Mouse (Mus musculus): Measurements from ENCODE around the gene Zfp3.

The Zfp3 gene

DNA sequence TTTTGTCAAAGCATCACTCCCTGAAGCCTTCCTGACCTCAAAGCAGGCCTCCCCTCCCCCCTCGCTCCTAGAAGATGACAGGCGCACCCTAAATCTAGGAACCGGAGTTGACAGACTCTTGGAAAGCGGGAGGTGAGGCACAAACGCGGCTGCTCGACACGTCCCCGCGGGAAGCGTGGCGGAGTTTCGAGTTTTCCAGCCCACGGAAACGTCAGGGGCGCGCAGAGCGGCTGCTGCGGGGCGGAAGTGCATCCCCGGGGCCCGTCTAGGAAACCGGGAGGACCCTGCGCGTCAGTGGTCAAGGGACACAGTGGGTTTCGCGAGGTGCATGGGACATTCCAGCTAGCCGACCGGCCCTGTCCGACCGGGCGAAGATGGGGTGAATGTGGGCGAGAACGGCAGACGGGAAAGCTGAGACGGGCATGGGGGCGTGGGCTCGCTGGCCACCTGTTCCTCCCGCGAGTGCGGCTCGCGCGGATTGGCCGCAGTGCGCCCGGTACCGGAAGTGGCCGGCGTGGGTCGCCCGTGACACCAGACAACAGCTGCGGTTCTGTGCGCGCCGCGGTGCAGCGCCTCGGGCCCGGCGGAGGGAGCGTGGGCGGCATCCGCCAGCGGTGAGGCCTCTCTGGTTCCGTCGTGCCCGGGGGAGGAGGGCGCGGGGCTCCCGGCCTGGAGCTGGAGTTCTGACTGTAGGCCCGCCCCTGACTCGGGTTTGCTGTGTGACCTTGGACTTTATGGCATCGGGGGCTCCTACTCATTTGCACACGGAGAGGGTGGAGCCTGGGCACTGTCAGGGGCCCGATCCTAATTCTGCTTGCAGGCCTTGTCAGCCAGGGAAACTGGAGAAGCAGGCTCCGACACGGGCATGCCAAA is at the start of gene Zfp3:
Gene Zfp3 (plus strand): TSS at position 274 of the 873 bp plus-strand sequence.
- peak; percentile 90 to 96 for DNase-seq (ENCODE audit: inconsistent age in 2 of 2, low spot score in 1 of 2)

DNA sequence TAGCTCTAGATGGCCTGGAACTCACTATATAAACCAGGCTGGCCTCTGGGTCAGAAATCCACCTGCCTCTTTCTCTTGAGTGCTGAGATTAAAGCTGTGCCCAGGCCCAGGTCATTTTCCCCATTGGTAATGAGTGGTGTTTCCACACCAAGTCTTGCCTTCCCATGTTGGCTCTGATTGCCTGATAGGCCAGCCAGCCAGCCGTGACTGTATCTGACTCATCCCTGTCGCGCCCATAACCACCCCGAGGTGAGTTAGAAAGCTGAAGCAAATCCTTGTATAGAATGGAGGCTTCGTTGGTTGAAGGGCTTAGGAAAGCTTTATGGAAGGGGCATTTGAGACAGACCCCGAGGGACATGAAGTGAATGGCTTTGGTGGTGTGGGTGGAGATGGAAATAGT is 48.2 kb upstream of the Zfp3 start:
- DNase-seq (ENCODE audit: inconsistent age in 2 of 2, low spot score in 1 of 2) = peak; percentile 45 to 78

DNA sequence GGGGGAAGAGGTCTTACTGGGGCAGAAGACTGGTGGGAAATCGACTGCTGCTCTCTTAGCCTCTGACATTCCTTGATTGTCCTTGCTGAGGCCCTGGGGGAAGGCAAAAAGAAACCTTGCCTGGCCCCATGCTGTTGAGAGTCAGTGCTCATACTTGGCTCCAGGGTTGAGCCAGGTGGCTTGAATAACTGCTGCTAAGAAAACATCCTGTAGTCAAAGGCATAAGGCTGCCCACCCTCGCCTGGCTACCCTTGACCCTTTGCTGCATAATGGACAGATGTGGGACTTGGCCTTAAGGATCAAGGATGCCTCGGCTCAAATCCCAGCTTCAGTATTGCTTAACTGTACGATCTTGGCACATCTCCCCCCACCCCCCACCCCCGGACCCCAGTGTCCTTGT is 45.5 kb upstream of the Zfp3 start:
- peak; percentile 58 to 86 for DNase-seq (ENCODE audit: inconsistent age in 2 of 2, low spot score in 1 of 2)

DNA sequence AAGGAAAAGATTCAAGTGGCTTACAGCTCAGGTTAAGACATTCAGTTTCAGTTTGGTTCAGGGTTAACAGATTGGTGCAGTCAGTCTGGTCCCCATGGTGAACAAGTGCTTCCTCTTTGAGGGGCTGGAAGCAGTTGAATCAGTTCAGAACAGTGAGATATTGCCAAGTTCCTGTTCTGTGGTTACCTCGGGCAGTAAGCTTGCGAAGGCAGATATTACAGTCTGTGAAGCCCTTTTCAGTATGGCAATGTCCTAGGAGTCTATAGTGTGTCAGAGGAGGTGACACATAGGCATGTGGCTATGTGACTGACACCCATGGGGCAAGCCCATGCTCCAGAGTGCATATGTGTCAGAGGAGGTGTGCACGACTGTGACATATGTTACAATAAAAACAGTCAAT is 43.4 kb upstream of the Zfp3 start:
- no peak for DNase-seq (ENCODE audit: inconsistent age in 2 of 2, low spot score in 1 of 2)

DNA sequence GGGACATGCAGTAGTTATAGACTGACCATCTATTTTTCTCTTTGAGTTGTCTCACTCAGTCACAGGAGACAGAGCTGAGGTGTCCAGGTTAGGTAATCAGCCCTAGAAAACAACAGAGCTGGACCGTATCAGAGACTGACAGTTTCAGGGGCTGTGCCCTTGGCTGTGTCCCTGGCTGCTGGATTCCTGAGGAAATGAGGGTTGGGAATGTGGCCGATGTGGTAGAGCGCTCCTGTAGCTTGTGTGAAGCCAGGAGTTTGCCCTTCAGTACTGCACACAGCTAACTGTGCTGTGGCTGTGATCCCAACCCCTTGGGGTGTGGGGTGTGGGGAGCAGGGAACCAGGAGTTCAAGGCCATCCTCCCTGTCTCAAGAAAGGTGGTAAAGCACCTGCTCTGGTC is 42.9 kb upstream of the Zfp3 start:
- DNase-seq (ENCODE audit: inconsistent age in 2 of 2, low spot score in 1 of 2) = peak; percentile 63 to 87

DNA sequence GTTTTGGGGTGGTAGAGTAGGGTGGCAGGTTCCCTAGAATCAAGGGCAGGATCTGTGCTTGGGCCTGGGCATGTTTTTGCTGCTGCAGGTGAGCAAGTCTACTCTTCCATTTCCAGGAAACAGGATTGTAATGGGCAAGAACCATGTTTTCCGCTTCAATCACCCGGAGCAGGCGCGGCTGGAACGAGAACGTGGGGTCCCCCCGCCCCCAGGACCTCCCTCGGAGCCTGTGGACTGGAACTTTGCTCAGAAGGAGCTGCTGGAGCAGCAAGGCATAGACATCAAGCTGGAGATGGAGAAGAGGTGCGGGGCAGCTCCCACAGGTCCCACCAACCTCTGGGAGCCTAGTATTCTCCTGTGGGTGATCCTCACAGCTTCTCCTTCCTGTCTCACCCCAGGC is 39.3 kb upstream of the Zfp3 start:
- no peak for DNase-seq (ENCODE audit: inconsistent age in 2 of 2, low spot score in 1 of 2)

DNA sequence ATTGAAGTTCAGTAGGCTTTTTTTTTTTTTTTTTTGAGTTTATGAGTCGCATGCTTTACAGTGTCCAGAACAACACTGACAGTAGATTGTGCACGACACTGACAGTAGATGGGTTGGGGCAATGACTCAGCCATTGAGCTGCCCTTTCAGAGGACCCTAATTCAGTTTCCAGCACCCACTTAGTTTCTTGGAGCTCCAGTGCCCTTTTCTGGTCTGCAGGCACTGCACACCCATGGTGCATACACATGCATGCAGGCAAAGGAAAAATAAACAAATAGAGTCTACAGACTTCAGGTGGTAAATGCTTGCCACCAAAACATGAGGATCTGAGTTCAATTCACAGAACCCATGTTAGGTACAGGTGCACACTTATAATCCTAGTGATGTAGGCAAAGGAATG is 37.4 kb upstream of the Zfp3 start:
- no peak for DNase-seq (ENCODE audit: inconsistent age in 2 of 2, low spot score in 1 of 2)

DNA sequence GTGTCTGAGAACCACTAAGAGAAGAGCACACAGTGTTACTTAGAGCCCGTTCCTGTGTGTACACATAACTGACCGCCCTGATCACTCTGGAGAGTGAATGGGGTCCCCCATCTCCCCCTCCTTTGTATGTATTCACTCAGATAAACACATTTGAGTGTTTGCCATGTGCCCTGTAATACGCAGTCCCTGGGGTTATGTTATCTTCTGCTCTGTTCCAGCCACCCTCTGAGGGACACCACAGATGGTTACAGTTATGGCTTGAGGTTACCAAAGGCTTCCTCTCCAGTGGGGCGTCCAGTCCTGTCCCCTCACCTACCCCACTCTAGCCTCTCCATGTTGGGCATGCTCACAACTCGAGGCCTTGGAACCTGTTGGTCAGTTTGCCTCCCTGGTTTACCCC is 36.6 kb upstream of the Zfp3 start:
- DNase-seq (ENCODE audit: inconsistent age in 2 of 2, low spot score in 1 of 2) = no peak

DNA sequence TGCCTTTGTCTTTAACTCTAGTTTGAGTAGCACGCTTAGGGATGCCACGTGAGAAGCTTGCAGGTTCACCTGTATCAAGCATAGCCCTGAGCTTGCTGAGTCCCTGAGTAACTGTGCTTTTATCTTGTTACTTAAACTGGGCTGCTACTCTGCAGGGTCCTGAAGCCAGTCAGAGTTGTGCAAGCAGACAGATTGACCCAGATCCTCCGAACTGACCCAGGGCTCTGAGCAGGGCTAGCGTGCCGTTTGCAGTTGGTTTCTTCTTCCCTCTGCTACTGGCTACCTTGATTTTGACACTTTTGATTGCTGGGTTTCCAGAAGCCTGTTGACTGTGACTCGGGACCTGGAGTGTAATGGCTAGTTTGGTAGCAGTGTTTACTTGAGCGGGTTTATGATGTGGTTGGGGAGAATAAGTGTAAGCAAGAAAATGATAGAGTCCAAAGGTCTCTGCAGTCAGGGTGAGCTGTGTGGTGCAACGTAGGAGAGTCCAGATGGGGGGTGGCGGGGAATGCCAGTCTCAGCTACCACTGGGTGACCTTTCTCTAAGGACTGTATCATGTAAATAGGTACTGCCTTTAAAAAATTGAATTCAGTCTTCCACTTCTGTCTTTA is 33.5 kb upstream of the Zfp3 start:
- peak in 1 of 2 experiments; percentile 71 for DNase-seq (ENCODE audit: inconsistent age in 2 of 2, low spot score in 1 of 2)

DNA sequence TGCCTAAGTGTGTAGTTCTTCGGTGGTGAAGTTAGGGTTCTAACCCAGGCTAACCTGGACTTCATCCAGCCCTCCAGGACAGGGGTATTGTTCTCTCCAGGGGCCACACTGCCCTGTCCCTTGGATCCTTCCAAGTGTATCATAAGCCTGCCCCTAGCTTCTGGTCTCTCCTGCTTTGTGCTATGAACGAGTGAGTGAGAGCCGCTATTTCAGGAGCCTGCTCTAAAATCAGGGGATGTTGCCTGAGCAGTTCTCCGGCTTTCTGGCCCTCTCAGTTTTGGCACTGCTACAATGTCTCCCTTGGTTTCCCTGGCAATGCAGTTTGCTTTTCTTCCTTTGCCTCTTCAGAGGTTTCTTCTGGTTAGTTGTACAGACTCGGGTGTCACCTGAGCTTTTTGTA is 32.8 kb upstream of the Zfp3 start:
- DNase-seq (ENCODE audit: inconsistent age in 2 of 2, low spot score in 1 of 2) = no peak

DNA sequence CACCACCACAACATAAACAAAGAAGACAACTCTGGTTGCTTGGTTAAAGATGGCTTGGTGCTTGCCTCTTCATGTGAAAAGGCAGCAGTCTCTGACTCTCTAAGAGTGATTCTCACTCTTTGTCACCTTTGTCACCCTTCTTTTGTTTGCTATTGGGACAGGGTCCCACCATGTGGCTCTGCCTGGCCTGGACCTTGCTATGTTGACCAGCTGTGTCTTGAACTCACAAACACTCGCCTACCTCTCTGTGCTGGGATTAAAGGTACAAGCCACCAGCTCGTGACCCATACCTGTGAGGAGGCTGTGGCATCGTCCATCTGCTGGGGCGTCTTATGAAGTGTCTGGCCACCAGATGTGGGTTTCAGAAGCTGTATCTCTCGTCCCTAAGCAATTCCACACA is 30.8 kb upstream of the Zfp3 start:
- DNase-seq (ENCODE audit: inconsistent age in 2 of 2, low spot score in 1 of 2) = no peak

DNA sequence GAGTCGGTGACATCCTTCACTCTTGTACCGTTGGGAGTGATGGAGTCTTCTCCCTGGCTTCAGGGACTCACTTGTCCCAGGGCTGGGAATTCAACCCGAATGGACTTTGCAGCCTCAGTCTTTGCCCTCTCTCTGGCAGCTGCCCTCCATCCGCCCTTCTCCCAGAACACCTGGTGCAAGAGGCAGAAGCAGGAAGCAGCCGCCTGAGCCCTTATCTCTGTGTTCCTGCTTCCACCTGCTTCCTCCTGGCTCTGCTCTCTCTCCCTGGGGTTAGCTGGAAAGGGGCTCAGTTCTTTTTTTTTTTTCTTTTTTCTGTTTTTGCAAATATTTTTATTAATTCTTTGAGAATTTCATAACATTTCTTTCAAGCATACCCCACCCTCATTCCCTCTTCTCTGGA is 26.3 kb upstream of the Zfp3 start:
- no peak for DNase-seq (ENCODE audit: inconsistent age in 2 of 2, low spot score in 1 of 2)

DNA sequence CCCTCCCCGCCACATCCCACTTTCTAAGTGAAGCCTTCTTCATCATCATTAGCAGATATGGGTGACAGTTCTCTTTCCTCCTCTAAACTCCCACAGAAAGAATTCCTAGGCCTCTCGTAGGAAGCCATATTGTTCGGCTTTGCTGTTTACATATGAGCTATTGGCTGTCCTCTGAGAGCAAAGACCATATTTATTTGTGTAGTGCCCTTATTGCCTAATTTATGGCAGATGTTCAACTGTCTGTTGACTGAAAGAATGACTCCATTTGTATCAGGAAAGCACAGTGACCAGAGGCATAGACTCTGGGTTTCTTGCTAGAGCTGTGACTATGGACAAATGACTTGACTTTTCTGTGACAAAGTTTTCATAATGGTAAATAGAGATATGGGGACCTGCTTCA is 22.4 kb upstream of the Zfp3 start:
- DNase-seq (ENCODE audit: inconsistent age in 2 of 2, low spot score in 1 of 2) = no peak

DNA sequence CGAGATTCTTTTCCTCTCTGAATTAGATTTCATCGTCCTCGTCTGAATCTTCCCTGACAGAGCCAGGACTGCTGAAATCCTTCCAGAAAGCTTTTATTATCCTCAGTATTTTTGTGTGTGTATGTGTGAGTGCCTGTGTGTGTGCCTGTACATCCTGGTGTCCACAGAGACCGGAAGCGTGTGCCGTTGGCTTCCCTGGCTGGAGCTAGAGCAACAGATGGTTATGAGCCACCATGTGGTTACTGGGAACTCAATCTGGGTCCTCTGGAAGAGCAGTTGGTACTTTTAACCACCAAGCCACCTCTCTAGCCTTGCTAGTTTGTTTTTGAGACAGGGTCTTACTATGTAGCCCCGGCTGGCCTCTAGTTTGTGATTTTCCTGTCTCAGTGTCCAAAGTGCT is 21.9 kb upstream of the Zfp3 start:
- DNase-seq (ENCODE audit: inconsistent age in 2 of 2, low spot score in 1 of 2) = no peak

DNA sequence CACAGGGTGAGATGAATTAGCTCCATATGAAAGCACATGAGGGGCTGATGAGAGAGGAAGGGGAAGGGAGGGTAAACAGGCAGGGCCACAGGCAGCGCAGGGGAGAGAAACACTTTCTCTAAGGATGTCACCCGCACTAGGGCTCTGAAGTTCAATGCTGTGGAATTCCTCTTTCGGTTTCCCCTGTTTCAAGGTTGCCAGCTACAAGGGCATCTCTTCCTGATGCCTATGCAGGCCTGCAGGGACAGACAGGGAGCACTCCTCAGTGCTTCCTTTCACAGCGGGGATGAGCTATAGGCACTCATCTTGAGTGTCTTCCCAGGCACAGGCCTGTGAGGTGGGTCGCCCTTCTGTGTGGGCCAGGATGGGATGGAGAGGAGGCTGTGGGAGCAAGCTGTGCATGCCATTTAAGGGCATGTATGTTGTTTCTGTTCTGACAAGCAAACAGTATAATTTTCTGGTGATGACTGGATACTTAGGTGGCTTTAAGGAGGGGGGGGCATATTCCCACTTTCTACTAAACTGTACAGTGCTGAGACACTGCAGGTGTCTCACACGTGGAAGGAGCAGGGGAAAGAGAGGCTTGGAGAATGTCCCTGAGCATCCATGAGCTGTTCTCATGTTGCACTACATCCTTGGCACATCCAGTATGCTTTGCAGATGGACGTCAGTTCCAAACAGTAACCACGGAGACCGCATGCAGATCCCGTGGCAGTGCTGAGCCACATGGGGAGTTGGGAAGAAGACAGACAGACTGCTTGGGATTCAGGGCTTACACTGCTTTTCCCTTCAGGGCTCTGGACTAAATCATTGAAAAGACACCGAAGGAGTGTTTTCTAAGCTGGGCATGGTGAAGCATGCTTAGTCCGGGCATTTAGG is 21.2 kb upstream of the Zfp3 start:
- DNase-seq (ENCODE audit: inconsistent age in 2 of 2, low spot score in 1 of 2) = peak in 1 of 2 experiments; percentile 76

DNA sequence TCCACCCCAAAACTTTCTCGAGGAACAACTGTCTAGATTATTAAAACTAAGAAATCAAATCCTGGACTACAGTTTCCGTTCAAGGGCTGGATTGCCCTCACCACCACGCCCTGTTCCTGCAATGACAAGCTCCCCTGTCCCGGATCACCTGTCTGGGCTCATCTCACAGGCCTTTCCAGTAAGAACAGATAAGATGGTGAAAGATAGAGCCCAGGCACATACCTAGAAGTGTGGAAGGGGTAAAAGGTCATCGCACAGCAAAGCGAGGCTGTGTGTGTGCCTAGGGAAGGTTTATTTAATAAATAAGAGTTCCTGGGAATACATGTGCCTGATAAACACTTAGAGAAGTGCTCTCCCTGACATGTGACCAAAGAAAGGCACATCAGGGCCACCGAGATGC is 18.4 kb upstream of the Zfp3 start:
- DNase-seq (ENCODE audit: inconsistent age in 2 of 2, low spot score in 1 of 2) = no peak

DNA sequence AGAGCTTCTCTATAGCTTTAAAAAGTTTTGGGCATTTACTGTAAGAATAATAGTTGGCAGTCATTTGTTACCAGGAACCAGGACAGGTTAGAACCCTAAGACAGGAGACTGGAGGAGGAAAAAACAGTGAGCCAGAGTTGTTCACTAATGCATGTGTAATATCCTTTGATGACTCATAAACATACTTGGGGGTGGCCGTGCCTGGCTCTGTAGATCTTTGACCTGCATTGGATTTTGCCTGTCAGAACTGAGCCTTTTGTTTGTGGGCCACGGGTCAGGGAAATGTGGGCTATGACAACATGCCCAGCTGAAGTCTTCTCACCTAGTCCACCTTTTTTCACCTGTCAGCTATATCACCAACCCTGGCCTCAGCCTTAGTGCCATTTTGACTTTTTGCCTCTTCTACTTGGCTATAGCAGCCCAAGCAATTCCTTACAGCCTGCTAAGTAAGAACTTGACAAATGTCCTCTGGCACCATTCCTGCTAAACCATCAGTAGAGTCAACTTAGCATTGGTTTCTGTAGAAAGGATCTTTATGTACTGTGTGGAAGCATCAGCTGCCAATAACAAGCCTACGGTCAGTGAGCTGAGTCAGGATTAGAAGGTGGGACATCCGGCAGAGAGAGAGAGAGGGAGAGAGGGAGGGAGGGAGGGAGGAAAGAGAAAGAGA is 16.0 kb upstream of the Zfp3 start:
- DNase-seq (ENCODE audit: inconsistent age in 2 of 2, low spot score in 1 of 2) = no peak

DNA sequence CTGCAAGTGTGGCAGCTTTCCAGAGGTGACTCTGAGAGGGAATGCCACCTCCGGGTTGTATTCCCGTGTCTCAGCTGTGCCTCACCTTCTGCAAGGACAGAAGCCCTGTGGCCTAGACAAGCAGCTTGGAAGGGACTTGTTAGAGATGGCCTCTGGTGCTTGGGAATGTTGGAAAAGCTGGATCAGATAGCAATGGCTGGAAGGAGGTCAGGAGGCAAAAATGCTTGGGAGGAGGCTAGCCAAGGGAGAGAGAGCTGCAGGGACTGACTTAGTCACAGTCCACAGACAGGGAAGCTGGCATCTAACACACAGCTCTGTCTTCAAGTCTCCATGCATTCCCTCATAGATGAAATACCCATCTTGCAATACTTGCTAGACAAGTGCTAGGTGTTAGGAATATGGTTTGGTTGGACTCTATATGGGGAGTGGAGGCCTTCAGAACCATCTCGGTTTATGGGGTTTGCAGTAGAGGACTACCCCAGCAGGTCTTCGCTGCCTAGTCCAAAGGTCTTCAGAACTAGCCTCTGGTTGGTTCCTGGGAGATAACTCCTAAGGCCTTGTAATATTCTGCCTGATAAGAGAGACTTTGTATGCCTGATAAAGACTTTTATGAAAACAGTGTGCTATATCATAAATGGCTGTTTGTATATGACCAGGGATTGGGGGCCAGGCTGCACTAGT is 11.5 kb upstream of the Zfp3 start:
- DNase-seq (ENCODE audit: inconsistent age in 2 of 2, low spot score in 1 of 2) = no peak

DNA sequence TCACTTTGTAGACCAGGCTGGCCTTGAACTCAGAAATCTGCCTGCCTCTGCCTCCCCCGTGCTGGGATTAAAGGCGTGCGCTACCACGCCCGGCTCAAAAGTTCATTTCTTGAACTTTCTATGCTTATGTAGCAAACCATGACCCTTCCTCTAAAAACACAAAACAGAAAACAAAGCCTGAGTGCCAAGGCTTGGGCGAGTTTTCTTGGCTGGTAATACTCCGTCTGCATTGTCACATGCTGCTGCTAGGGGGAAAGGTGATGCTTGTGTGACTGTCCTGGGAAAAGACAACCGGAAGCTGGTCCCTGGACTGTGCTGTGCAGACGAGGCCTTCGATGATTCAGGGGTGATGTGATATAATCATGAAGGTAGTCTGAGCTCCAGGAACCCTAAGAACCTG is 10.9 kb upstream of the Zfp3 start:
- DNase-seq (ENCODE audit: inconsistent age in 2 of 2, low spot score in 1 of 2) = no peak

DNA sequence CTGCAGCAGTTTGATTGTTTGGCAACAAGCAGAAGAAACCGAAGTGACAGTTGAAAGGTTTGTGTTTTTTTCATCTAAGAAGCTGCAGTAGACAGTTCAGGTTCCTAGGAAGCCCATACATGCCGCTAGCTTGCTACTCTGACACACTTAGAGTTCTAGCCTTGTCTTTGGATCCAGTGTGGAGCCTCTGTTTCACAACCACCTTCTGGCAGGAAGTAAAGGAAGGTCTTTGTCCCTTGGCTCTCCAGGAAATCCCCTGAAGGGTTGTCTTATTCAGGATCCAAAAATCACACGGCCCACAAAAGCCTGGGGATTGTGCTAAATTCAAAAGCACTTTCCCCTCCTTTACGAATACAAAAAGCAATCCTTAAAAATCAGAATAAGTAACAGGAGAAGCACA is 9.5 kb upstream of the Zfp3 start:
- DNase-seq (ENCODE audit: inconsistent age in 2 of 2, low spot score in 1 of 2) = no peak

DNA sequence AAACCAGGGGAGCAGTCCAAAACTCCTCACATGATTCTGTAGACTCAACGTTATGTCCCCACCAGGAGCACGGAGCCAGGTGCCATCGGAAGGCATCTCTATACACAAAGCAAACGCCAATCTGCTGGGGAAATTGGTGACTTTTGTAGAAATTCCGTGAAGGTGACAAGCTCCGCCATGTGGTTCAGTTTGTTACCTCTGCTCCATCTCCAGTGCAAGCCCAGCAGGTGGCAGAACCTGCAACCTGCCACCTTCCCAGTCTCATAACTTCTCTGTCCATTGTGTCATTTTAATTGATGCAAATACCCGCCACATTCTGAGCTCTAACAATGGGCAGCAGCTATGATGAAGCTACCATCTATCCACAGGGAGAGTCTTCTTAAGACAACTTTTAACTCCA is 9.1 kb upstream of the Zfp3 start:
- DNase-seq (ENCODE audit: inconsistent age in 2 of 2, low spot score in 1 of 2) = no peak

Data from adrenal gland, adult (tissue).